Mouse (Mus musculus) ES-Bruce4 (cell line): ENCODE results near the gene Ngdn. TPM values are rescaled to one million over a fixed set of nuclear protein-coding genes. Genes with fewer than 3 reads are reported as not detected.
A peak's percentile ranks its signal among the peaks of the same experiment; 100 is the strongest.
"Not testable (repeated sequence)": the region's sequence is repeated elsewhere in the genome, so short reads cannot be mapped to it uniquely, and the experiment has no call there.

Experiments
- H3K27ac ChIP-seq: 2 replicates; pipeline ENCODE4 v1.5.1; 2012; ENCODE audit warnings: low read length, inconsistent platforms; ENCODE audit not compliant: insufficient read depth
- H3K27me3 ChIP-seq: 2 replicates; pipeline ENCODE4 v1.6.1; 2012; ENCODE audit warnings: mild to moderate bottlenecking, low read length, inconsistent platforms; ENCODE audit not compliant: control insufficient read depth, poor library complexity, insufficient read depth, severe bottlenecking
- H3K36me3 ChIP-seq: 2 replicates; pipeline ENCODE4 v1.6.1; 2012; ENCODE audit warnings: inconsistent platforms, mild to moderate bottlenecking, low read length, moderate library complexity; ENCODE audit not compliant: control insufficient read depth, poor library complexity, insufficient read depth, severe bottlenecking
- H3K4me1 ChIP-seq: one replicate; pipeline ENCODE4 v1.8.1; 2011; ENCODE audit warnings: low read length; ENCODE audit not compliant: control insufficient read depth, insufficient read depth
- H3K4me3 ChIP-seq: 2 replicates; pipeline ENCODE4 v1.5.1; 2011; ENCODE audit warnings: low read depth, mild to moderate bottlenecking, low read length
- H3K9ac ChIP-seq: 2 replicates; pipeline ENCODE4 v1.6.1; 2012; ENCODE audit warnings: low read depth, mild to moderate bottlenecking, inconsistent platforms; ENCODE audit not compliant: poor library complexity, severe bottlenecking
- H3K9me3 ChIP-seq: replicated peaks from 2 replicates; pipeline ENCODE4 v1.6.1; 2012; ENCODE audit warnings: mild to moderate bottlenecking, low read length, inconsistent platforms; ENCODE audit not compliant: control insufficient read depth, poor library complexity, insufficient read depth, severe bottlenecking
- CTCF ChIP-seq: IDR thresholded peaks from one replicate; pipeline ENCODE4 v1.8.1; 2011; ENCODE audit warnings: low read depth, low read length
- EP300 ChIP-seq: IDR thresholded peaks from 2 replicates; pipeline ENCODE4 v1.6.1; 2011; ENCODE audit warnings: low read depth, low read length; ENCODE audit not compliant: insufficient read depth
- POLR2A ChIP-seq: IDR thresholded peaks from one replicate; pipeline ENCODE4 v1.8.1; 2011; ENCODE audit warnings: low read length; ENCODE audit not compliant: insufficient read depth
- polyA plus RNA-seq: library from polyadenylated mRNA; stranded (reverse); fragments of >200 nt; gene quantifications from 2 replicates; pipeline ENCODE4 v1.2.4, GENCODE M21; 2011; ENCODE audit warnings: low read depth; ENCODE audit not compliant: missing spikeins, insufficient read depth, insufficient read length

Ngdn gene
- polyA plus RNA-seq, result 52.7 and 55.2 TPM in 2 replicates

- 0 out of 2 replicates have a peak, but pooled peaks cover 2% of the 10 kb centered on the region for H3K36me3 ChIP-seq
- H3K27me3 ChIP-seq, result no peaks in the 10 kb centered on the region
- H3K4me3 ChIP-seq, result peak within 1 kb of the TSS; percentile 89
- TF ChIP-seq CTCF (peak; percentile 69), POLR2A (peak; percentile 64), EP300 (no peak)
- H3K9me3 ChIP-seq, result no peaks in the 10 kb centered on the region
- H3K9ac ChIP-seq, result peak within 1 kb of the TSS; percentile 77
- H3K4me1 ChIP-seq, result no peaks in the 10 kb centered on the region
- H3K27ac ChIP-seq, result peak within 1 kb of the TSS; percentile 71
Measured at GRCm38 (mm10) chr14:55014991-55015766, at the start of gene Ngdn. Ngdn (plus strand) TSS chr14:55015454.

GRCm38 (mm10) chr14:54965631-54966030 lies 49.6 kb upstream of the Ngdn start:
- no peak overlapping the region for H3K27ac ChIP-seq

GRCm38 (mm10) chr14:54966320-54966977 lies 48.8 kb upstream of the Ngdn start, which contains the start of gene Myh6:
Myh6 (minus strand) TSS chr14:54966927.
- Histone ChIP-seq H3K36me3 (no peaks in the 10 kb centered on the region), H3K27me3 (no peaks in the 10 kb centered on the region), H3K4me1 (no peaks in the 10 kb centered on the region), H3K27ac (no peak within 1 kb of the TSS), H3K9ac (no peak within 1 kb of the TSS), H3K9me3 (no peaks in the 10 kb centered on the region), H3K4me3 (no peak within 1 kb of the TSS)
- no peak for TF ChIP-seq CTCF
- TF ChIP-seq POLR2A, result no peak
- TF ChIP-seq EP300, result no peak

More at GRCm38 (mm10) chr14:54965631-54966030, 49.6 kb upstream of the Ngdn start:
- Histone ChIP-seq H3K27me3 (no peaks in the 10 kb centered on the region), H3K4me1 (no peaks in the 10 kb centered on the region), H3K36me3 (no peaks in the 10 kb centered on the region), H3K4me3 (no peak overlapping the region), H3K9me3 (no peaks in the 10 kb centered on the region), H3K9ac (no peak overlapping the region)
- TF ChIP-seq EP300 (no peak), POLR2A (no peak), CTCF (no peak)

- Histone ChIP-seq H3K27ac (no peak overlapping the region), H3K9me3 (no peaks in the 10 kb centered on the region), H3K9ac (no peak overlapping the region), H3K27me3 (no peaks in the 10 kb centered on the region), H3K4me1 (no peaks in the 10 kb centered on the region), H3K4me3 (no peak overlapping the region), H3K36me3 (no peaks in the 10 kb centered on the region)
- no peak for TF ChIP-seq CTCF
- no peak for TF ChIP-seq POLR2A
- no peak for TF ChIP-seq EP300
Measured at GRCm38 (mm10) chr14:54967874-54968273, 47.4 kb upstream of the Ngdn start.

GRCm38 (mm10) chr14:54968344-54968743 lies 46.9 kb upstream of the Ngdn start:
- no peak overlapping the region for H3K4me3 ChIP-seq
- no peaks in the 10 kb centered on the region for H3K27me3 ChIP-seq
- H3K9me3 ChIP-seq, result no peaks in the 10 kb centered on the region
- no peak overlapping the region for H3K9ac ChIP-seq
- H3K4me1 ChIP-seq, result no peaks in the 10 kb centered on the region
- TF ChIP-seq EP300 (no peak), CTCF (no peak), POLR2A (no peak)
- H3K36me3 ChIP-seq, result no peaks in the 10 kb centered on the region
- no peak overlapping the region for H3K27ac ChIP-seq

- H3K36me3 ChIP-seq, H3K27me3 ChIP-seq, H3K4me3 ChIP-seq, H3K9me3 ChIP-seq, H3K27ac ChIP-seq, H3K4me1 ChIP-seq, H3K9ac ChIP-seq: not testable (repeated sequence)
Measured at GRCm38 (mm10) chr14:54972786-54973185, 42.5 kb upstream of the Ngdn start.
